Mouse (Mus musculus): ENCODE measurements around the gene Nr1i2. TPM values are rescaled to one million over a fixed set of nuclear protein-coding genes. Genes with fewer than 3 reads are reported as not detected.

Gene Nr1i2
- polyA plus RNA-seq (2014; fragmentation: Illumina TruSeq; extraction: RNeasy Lipid Tissue Mini Kit (QIAGEN cat#74804); ENCODE audit: low read depth, low replicate concordance) = 1.3 TPM

DNA sequence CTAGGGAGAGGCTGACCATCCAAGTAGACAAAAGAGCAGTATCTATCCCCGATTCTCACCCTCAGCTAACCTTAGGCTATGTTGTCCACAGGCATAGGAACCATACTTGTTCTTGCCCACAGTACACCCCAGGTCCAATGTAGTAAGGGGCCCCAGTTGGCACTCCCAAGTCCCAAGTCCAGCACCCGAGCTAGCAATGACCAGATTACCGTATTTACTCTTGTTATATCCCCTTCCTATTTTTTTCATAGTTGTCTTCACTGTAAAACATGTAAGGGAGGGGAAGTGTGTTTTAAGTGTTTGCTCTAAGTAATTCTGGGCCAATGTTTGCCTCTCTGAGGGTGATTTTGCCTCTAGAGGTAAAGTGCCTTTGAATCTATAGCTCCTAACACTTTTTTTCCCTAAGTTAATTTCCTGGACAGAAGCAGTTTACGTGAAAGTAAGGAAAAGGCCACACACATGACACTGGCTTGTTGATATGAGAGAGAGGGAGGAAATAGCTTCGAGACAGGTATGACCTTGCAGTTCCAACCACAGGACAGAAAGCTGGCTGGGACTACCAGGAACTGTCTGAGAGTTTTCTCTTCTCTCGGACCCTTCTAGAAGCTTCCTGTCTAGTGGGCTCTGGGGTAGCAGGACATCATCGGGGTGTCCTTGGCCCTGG, at the start of gene Nr1i2:
TSS of gene Nr1i2 (minus strand) at position 140 of the 664 bp plus-strand sequence.

GRCm38 (mm10) chr16:38341396-38342324, 47.0 kb upstream of the Nr1i2 start, which contains the start of gene Maats1:
Maats1 (minus strand) TSS chr16:38342143.

Other genes starting within 250 kb of the Nr1i2 start
- 58.1 TPM for gene Gsk3b, start 205.8 kb downstream of the Nr1i2 start, polyA plus RNA-seq (2014; fragmentation: Illumina TruSeq; extraction: RNeasy Lipid Tissue Mini Kit (QIAGEN cat#74804); ENCODE audit: low read depth, low replicate concordance)
- 1.1 TPM for gene Maats1, start 47.3 kb upstream of the Nr1i2 start, polyA plus RNA-seq (2014; fragmentation: Illumina TruSeq; extraction: RNeasy Lipid Tissue Mini Kit (QIAGEN cat#74804); ENCODE audit: low read depth, low replicate concordance)
- 155 TPM for gene Cox17, start 52.2 kb upstream of the Nr1i2 start, polyA plus RNA-seq (2014; fragmentation: Illumina TruSeq; extraction: RNeasy Lipid Tissue Mini Kit (QIAGEN cat#74804); ENCODE audit: low read depth, low replicate concordance)
- not detected for gene Gm21987, start 52.2 kb upstream of the Nr1i2 start, polyA plus RNA-seq (2014; fragmentation: Illumina TruSeq; extraction: RNeasy Lipid Tissue Mini Kit (QIAGEN cat#74804); ENCODE audit: low read depth, low replicate concordance)
- not detected for gene Popdc2, start 67.4 kb upstream of the Nr1i2 start, polyA plus RNA-seq (2014; fragmentation: Illumina TruSeq; extraction: RNeasy Lipid Tissue Mini Kit (QIAGEN cat#74804); ENCODE audit: low read depth, low replicate concordance)
- 12.2 TPM for gene Pla1a, start 138.3 kb upstream of the Nr1i2 start, polyA plus RNA-seq (2014; fragmentation: Illumina TruSeq; extraction: RNeasy Lipid Tissue Mini Kit (QIAGEN cat#74804); ENCODE audit: low read depth, low replicate concordance)
- 8.2 TPM for gene Adprh, start 157.9 kb upstream of the Nr1i2 start, polyA plus RNA-seq (2014; fragmentation: Illumina TruSeq; extraction: RNeasy Lipid Tissue Mini Kit (QIAGEN cat#74804); ENCODE audit: low read depth, low replicate concordance)
- gene Cd80, start 160.7 kb upstream of the Nr1i2 start, polyA plus RNA-seq (2014; fragmentation: Illumina TruSeq; extraction: RNeasy Lipid Tissue Mini Kit (QIAGEN cat#74804); ENCODE audit: low read depth, low replicate concordance) = 0.20 TPM
- 13.7 TPM for gene Timmdc1, start 227.8 kb upstream of the Nr1i2 start, polyA plus RNA-seq (2014; fragmentation: Illumina TruSeq; extraction: RNeasy Lipid Tissue Mini Kit (QIAGEN cat#74804); ENCODE audit: low read depth, low replicate concordance)